Mouse (Mus musculus) embryonic facial prominence, embryonic 15.5 days (tissue): ENCODE data around the gene Tesk1. TPM values are rescaled to one million over a fixed set of nuclear protein-coding genes. Genes with fewer than 3 reads are reported as not detected.

Experiments
- ATAC-seq: fragments of 200-750 bp; cut with Nextera tagmentation; 2 replicates; pipeline ENCODE4 v1.8.0; 2017; ENCODE audit warnings: low read depth, moderate TSS enrichment; ENCODE audit not compliant: insufficient number of reproducible peaks, low FRiP score, low TSS enrichment
- H3K27ac ChIP-seq: fragments of 300-500 bp; sonication (generic); replicated peaks from 2 replicates; pipeline ENCODE4 v1.5.1; 2015; ENCODE audit warnings: mild to moderate bottlenecking, inconsistent platforms
- H3K27me3 ChIP-seq: fragments of 300-500 bp; sonication (generic); 2 replicates; pipeline ENCODE4 v1.6.1; 2015; ENCODE audit warnings: inconsistent platforms
- H3K36me3 ChIP-seq: fragments of 300-500 bp; sonication (generic); 2 replicates; pipeline ENCODE4 v1.6.1; 2015; ENCODE audit warnings: mild to moderate bottlenecking, inconsistent platforms
- H3K4me1 ChIP-seq: fragments of 300-500 bp; sonication (generic); 2 replicates; pipeline ENCODE4 v1.6.1; 2015; ENCODE audit warnings: inconsistent platforms
- H3K4me2 ChIP-seq: fragments of 300-500 bp; sonication (generic); replicated peaks from 2 replicates; pipeline ENCODE4 v1.6.1; 2015; ENCODE audit warnings: mild to moderate bottlenecking, inconsistent platforms
- H3K4me3 ChIP-seq: fragments of 300-500 bp; sonication (generic); replicated peaks from 2 replicates; pipeline ENCODE4 v1.5.1; 2015; ENCODE audit warnings: mild to moderate bottlenecking, inconsistent platforms
- H3K9ac ChIP-seq: fragments of 300-500 bp; sonication (generic); 2 replicates; pipeline ENCODE4 v1.6.1; 2015; ENCODE audit warnings: inconsistent platforms
- H3K9me3 ChIP-seq: fragments of 300-500 bp; sonication (generic); replicated peaks from 2 replicates; pipeline ENCODE4 v1.6.1; 2016; ENCODE audit warnings: inconsistent platforms
- WGBS: fragments of 180-500 bp; shearing (Covaris S2); methylation state at CpG from one replicate; pipeline ENCODE4 v1.1.7; 2015; 5-methylcytosine and 5-hydroxymethylcytosine counted together
- polyA plus RNA-seq: library from polyadenylated mRNA; unstranded; fragments of >200 nt; fragmentation: Nextera tagmentation; extraction: Ambion mirVana; gene quantifications from 2 replicates; pipeline ENCODE4 v1.2.1, GENCODE M21; 2015

Tesk1 gene
- polyA plus RNA-seq, 1 experiment from 2014 or later: 9.2 TPM

DNA sequence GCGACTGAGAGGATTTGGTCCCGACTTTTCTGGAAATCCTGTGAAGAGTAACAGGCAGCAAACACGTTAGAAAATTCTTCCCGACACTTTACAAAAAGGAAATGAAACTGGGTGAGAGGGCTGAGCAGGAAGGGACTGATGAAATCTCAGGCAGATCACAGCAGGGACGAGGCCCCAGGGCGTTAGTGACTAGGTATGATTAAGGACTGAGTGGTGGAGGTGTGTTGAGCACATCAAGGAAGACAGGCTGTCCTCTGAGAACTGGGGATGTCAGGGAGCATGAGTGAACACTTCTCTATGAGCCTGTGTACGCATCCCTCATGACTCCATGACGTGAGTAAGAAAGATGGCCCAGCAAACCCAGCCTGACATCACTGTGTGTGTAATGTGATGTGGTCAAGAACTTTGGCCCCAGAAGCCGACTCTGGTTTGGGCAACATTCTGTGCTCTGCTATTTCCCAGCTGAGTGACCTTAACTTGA, 21.9 kb upstream of the Tesk1 start:
- Histone ChIP-seq H3K27ac (0 out of 2 replicates have a peak overlapping the region, but pooled peaks have one; percentile 9), H3K4me2 (no peak overlapping the region), H3K36me3 (peaks cover 62% of the 10 kb centered on the region), H3K9ac (no peak overlapping the region), H3K27me3 (peaks cover 5% of the 10 kb centered on the region; the same call in 1 of the 2 replicates), H3K4me3 (no peak overlapping the region), H3K9me3 (no peaks in the 10 kb centered on the region), H3K4me1 (peaks cover 13% of the 10 kb centered on the region)
- no peak for ATAC-seq
- WGBS: 57% methylated on average over 9 of the region's 9 CpGs

DNA sequence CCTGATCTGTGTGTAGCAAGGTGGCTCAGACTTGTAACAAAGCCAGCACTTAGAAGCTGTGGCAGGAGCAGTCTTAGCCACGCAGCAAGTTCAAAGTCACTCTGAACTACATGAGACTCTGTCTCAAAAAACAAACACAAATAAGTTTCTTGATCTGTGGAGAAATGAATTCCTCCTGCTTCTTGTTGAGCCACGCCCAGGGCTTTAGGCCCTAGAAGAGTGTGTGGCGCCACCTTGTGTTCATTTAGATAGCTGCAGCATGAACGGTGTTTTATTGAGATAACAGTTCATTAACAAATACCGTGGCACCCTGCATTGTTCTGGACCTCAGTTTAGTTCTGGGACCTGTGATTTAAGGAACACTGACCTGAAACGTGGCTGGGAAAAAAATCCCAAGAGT, 21.4 kb upstream of the Tesk1 start:
- WGBS: 6% methylated on average over 6 of the region's 6 CpGs
- H3K4me3 ChIP-seq: no peak overlapping the region
- 0 out of 2 replicates have a peak overlapping the region, but pooled peaks have one; percentile 9 for H3K27ac ChIP-seq
- no peak overlapping the region for H3K4me2 ChIP-seq
- peaks cover 10% of the 10 kb centered on the region; the same call in 1 of the 2 replicates for H3K27me3 ChIP-seq
- H3K9ac ChIP-seq: no peak overlapping the region
- ATAC-seq: no peak
- H3K4me1 ChIP-seq: peaks cover 15% of the 10 kb centered on the region
- peaks cover 62% of the 10 kb centered on the region for H3K36me3 ChIP-seq
- H3K9me3 ChIP-seq: no peaks in the 10 kb centered on the region

DNA sequence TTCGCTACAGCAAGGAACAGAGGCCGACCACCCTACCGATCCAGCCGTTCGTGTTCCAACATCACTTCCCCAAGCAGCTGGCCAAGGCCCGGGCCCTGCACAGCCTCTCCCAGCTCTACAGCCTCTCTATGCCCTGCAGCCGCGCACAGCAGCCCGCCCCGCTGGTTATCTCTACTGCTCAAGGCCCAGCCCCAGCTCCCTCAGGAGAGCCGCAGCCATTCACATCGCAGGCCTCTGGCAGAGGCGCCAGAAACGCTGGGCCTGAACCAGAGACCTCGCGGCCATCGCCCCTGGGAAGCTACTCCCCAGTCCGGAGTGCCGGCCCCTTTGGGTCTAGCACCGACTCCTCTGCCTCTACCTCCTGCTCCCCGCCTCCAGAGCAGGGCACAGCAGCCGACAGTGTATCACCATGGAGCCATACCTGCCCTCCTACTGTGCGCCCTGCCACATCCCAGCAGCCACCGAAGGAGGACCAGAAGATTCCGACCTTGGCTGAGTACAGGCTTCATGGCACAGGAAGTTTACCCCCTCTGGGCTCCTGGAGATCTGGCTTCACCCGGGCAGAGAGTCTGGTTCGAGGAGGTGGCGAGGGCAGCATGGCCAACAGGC, 20.0 kb upstream of the Tesk1 start:
- WGBS: 79% methylated on average over 28 of the region's 28 CpGs
- H3K4me2 ChIP-seq: no peak overlapping the region
- ATAC-seq: 0 out of 2 replicates have a peak, but pooled peaks have one; percentile 5
- H3K27me3 ChIP-seq: peaks cover 24% of the 10 kb centered on the region
- no peaks in the 10 kb centered on the region for H3K9me3 ChIP-seq
- peaks cover 62% of the 10 kb centered on the region for H3K36me3 ChIP-seq
- no peak overlapping the region for H3K4me3 ChIP-seq
- no peak overlapping the region for H3K9ac ChIP-seq
- H3K4me1 ChIP-seq: peaks cover 21% of the 10 kb centered on the region
- H3K27ac ChIP-seq: no peak overlapping the region

DNA sequence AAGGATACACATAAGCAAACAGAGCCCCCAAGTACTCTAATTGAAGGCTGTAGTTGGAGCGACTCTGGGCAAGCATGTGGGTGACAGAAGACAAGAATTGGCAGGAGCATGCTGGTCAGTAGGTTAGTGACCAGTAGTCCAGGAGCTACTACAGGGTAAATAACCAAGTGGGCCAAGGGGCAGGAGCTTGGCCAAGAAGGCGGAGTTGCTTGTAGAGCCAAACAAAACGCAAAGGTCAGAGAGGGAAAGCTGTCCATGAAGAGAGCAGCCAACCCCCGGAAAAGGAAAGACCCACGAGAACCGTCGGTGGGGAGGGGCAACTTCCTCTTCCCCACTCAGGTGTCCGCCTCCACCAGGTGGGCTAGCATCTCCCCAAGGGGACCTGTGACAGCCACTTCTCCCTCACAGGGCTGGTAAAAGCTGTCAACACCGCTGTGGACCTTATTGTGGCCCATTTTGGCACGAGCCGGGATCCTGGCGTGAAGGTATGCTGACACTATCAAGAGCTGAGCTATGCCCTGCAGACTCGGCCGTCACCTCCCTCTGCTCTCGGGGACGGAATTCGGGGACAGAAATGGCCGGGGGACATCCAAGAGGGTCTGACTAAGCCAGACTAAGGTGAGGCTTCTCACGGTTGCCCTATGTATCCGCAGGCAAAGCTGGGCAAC, 18.3 kb upstream of the Tesk1 start:
- ATAC-seq: no peak
- no peak overlapping the region for H3K4me3 ChIP-seq
- H3K4me2 ChIP-seq: no peak overlapping the region
- peaks cover 56% of the 10 kb centered on the region for H3K36me3 ChIP-seq
- H3K9me3 ChIP-seq: no peaks in the 10 kb centered on the region
- H3K27ac ChIP-seq: no peak overlapping the region
- peaks cover 40% of the 10 kb centered on the region for H3K27me3 ChIP-seq
- 88% methylated on average over 20 of the region's 20 CpGs for WGBS
- H3K4me1 ChIP-seq: peaks cover 35% of the 10 kb centered on the region
- H3K9ac ChIP-seq: no peak overlapping the region

DNA sequence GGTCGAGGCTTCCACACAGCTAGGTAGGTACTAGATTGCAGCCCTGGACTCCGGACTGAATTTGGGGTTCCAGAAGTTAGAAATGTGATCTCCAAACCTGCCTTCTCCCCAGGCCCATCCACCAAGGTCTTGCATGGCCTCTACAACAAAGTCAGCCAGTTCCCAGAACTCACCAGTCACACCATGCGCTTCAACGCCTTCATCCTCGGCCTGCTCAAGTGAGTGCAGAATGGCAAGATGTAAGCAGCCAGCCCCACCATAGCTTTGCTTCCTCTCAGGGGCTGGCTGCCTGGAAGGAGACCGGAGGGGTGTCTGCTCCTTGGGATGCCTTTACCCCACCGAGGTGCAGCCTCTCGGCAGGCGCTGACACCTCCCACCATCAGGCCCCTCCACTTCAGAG, 17.7 kb upstream of the Tesk1 start:
- H3K27me3 ChIP-seq: peaks cover 45% of the 10 kb centered on the region
- H3K9ac ChIP-seq: no peak overlapping the region
- 86% methylated on average over 9 of the region's 9 CpGs for WGBS
- no peak overlapping the region for H3K4me2 ChIP-seq
- H3K4me1 ChIP-seq: peaks cover 38% of the 10 kb centered on the region
- no peak for ATAC-seq
- no peak overlapping the region for H3K4me3 ChIP-seq
- H3K36me3 ChIP-seq: peaks cover 56% of the 10 kb centered on the region
- H3K27ac ChIP-seq: no peak overlapping the region
- H3K9me3 ChIP-seq: no peaks in the 10 kb centered on the region

DNA sequence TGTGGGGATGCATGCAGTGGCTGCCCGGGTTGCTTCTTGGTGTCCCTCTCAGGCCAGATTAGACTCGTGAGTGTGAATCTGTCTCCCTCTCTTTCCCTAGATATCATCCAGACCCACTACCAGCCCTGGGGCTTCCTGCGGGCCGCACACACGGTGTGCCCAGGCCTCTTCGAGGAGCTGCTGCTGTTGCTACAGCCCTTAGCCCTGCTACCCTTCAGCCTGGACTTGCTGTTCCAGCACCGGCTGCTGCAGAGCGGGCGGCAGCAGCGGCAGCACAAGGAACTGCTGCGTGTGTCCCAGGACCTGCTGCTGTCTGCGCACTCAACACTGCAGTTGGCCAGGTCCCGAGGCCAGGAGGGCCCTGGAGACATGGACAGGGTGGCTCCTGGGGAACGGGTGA, 16.5 kb upstream of the Tesk1 start:
- Histone ChIP-seq H3K4me2 (peak overlapping the region; percentile 36), H3K27ac (no peak overlapping the region), H3K36me3 (peaks cover 56% of the 10 kb centered on the region), H3K4me3 (peak overlapping the region; percentile 16; the same call in 1 of the 2 replicates), H3K9ac (no peak overlapping the region), H3K4me1 (peaks cover 29% of the 10 kb centered on the region), H3K9me3 (no peaks in the 10 kb centered on the region), H3K27me3 (peaks cover 45% of the 10 kb centered on the region)
- no peak for ATAC-seq
- 34% methylated on average over 14 of the region's 14 CpGs for WGBS

DNA sequence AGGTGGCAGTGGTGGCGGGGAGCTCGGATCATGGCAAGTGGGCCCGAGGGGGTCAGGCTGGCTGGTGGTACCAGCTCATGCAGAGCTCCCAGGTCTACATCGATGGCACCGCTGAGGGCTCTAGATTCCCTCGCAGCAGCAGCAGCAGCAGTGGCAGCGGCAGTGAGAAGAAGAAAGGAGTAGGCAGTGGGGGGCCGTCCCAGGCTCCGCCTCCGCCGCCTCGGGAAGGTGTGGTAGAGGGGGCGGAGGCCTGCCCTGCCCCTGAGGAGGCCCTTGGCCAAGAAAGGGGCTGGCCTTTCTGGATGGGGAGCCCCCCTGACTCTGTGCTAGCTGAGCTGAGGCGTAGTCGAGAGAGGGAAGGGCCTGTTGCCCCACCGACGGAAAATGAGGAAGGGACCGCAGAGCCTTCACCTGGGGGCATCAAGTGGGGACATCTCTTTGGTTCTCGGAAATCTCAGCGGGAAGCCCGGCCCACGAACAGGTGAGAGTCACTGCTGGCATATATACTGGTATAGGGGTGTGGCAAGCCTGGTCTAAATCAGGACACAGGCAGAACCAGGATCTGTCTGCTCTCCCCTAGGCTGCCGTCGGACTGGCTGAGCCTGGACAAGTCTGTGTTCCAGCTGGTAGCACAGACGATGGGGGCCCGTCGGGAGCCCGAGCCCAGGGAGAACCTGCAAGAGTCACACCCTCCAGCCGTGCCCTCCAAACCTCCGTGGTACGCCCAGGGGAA, 15.9 kb upstream of the Tesk1 start:
- H3K4me1 ChIP-seq: peaks cover 27% of the 10 kb centered on the region
- WGBS: 29% methylated on average over 31 of the region's 31 CpGs
- peaks cover 45% of the 10 kb centered on the region for H3K27me3 ChIP-seq
- H3K9me3 ChIP-seq: no peaks in the 10 kb centered on the region
- H3K9ac ChIP-seq: no peak overlapping the region
- peak overlapping the region; percentile 16; the same call in 1 of the 2 replicates for H3K4me3 ChIP-seq
- ATAC-seq: peak; percentile 44; the same call in 1 of the 2 replicates
- peaks cover 56% of the 10 kb centered on the region for H3K36me3 ChIP-seq
- no peak overlapping the region for H3K27ac ChIP-seq
- peak overlapping the region; percentile 36 for H3K4me2 ChIP-seq

DNA sequence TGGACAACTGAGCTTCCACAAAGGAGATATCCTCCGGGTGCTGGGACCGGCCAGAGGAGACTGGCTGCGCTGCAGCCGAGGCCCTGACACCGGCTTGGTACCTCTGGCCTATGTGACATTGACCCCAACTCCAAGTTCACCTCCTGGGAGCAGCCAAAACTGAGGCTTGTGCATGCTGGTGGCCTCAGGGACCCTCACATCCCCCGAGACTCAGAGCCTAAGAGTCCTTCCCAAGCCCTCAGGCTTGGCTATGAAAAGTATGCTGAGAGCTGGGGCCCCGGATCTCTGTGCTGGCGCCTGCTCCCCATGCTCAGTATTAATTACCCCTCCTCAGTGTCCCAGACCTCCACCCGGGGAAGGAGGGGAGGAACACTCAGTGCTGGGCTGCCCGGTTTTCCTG, 15.3 kb upstream of the Tesk1 start:
- H3K4me1 ChIP-seq: peaks cover 27% of the 10 kb centered on the region
- peaks cover 52% of the 10 kb centered on the region for H3K36me3 ChIP-seq
- no peak overlapping the region for H3K27ac ChIP-seq
- H3K9me3 ChIP-seq: no peaks in the 10 kb centered on the region
- WGBS: 52% methylated on average over 10 of the region's 10 CpGs
- no peak for ATAC-seq
- H3K4me2 ChIP-seq: no peak overlapping the region
- no peak overlapping the region for H3K4me3 ChIP-seq
- no peak overlapping the region for H3K9ac ChIP-seq
- peaks cover 45% of the 10 kb centered on the region for H3K27me3 ChIP-seq

DNA sequence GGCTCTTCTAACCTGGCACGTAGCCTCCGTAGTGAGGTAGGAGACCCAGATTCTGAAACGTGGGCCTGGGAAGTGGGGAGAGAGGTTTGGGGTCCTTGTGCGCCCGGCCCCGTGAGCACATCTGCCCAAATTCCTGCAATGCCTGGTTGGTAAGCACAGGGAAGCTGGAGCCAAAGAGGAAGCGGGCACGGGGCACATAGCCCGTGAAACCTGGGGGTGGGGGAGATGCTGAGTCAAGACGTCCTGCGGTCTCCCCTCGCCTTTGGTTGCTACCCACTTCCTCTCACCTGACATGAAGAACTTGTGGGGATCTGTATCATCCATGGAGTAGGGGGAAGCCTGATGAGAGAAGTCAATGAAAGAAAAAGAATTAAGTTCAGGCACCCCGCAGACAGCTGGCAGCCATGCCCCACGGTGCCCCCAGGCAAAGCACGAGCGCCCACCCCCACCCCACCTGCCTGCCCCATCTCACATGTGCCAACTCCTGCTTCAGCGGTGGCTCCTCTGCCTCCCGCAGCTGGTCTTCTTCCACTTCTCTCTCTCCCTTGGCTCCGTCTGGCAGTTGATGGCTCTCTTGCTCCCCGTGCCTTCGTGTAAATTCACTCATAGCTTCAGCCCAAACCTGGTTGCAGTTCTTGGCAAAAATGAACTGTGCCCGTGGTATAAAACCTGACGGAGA, 14.1 kb upstream of the Tesk1 start:
- ATAC-seq: no peak
- Histone ChIP-seq H3K36me3 (peaks cover 40% of the 10 kb centered on the region), H3K9ac (no peak overlapping the region), H3K27ac (no peak overlapping the region), H3K4me1 (peaks cover 27% of the 10 kb centered on the region), H3K4me3 (no peak overlapping the region), H3K27me3 (peaks cover 45% of the 10 kb centered on the region), H3K9me3 (no peaks in the 10 kb centered on the region), H3K4me2 (0 out of 2 replicates have a peak overlapping the region, but pooled peaks have one; percentile 8)
- WGBS: 26% methylated on average over 23 of the region's 23 CpGs

DNA sequence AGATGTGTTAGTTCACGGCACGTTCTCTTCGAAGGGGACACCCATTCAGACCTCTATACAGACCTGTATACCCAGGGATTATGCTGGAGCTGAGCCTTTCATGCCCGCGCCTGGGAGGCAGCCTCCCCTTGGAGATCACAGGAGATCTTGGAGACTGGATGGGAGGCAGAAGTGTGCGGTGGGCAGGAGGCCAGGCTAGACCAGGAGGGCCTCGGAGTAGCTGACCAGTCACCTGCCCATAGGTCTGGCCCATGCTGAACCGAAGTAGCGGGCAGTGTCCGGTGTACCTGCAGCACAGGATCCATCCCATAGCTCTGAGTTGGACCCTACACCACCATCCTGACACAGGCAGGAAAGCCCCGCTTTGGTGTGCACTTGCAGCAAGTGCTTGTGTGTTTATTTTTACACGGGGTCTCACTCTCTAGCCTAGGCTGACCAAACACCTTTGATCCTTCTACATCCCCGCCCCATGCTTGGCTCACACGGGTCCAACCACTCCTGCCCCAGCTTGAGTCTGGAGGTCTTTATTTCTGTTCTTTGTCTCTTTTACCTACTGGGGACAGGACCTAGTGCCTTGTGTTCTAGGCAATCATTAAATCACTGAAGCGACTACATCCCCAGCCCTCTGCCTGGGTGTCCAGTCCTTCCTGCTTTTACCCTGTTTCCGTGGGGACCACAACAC, 13.4 kb upstream of the Tesk1 start:
- 30% methylated on average over 16 of the region's 16 CpGs for WGBS
- Histone ChIP-seq H3K4me1 (peaks cover 27% of the 10 kb centered on the region), H3K4me3 (no peak overlapping the region), H3K9me3 (no peaks in the 10 kb centered on the region), H3K9ac (no peak overlapping the region), H3K36me3 (peaks cover 33% of the 10 kb centered on the region), H3K4me2 (no peak overlapping the region), H3K27ac (no peak overlapping the region), H3K27me3 (peaks cover 45% of the 10 kb centered on the region)
- no peak for ATAC-seq
